ENCODE assay signal across 8 mouse cellular contexts in the genomic region with DNA sequence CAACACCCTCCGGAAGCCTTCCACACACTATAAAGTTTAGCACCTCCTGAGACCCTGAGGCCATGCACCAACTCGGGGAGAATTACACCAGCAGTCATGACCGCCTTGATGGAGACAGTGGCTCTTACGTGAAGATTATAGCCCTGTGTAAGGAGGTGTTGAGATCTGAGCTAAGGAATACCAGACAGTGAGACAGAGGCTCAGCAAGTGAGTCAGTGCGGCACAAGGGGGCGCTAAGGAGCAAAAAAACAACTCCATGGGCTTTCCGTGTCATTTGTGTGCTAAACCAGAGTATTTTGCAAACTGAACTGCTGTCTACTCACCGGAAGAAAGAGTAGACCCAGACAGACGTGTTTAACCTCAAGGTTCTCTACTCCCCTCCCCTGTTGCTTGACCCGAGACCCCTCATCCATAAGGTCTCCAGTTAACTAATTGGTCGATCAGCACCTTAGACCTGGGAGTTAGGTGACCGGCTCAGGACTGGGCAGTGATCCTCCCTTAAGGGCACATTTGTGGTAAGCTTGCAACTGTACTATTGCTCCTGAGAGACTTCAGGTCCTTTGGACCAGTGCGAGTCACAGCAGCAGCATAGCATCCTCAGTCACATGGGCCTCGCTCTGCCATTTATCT. TPM values are rescaled to one million over a fixed set of nuclear protein-coding genes. Genes with fewer than 3 reads are reported as not detected.
DNase-seq lines count a peak whose midpoint lies in the region; ATAC-seq and TF ChIP-seq lines count a peak whose summit lies in the region.

No protein-coding gene starts in this region.

- H3K4me2 ChIP-seq in kidney, embryonic 14.5 days (replicated peaks; ENCODE audit: low read depth, low read length) = no peak overlapping the region

- no peaks in the 10 kb centered on the region for H3K36me3 ChIP-seq in MEL (ENCODE audit: control insufficient read depth in 1 of 2, insufficient read depth in 2 of 2, low read length in 2 of 2)
- H3K36me3 ChIP-seq in kidney, embryonic 14.5 days (ENCODE audit: control insufficient read depth, insufficient read depth, low read length) = no peaks in the 10 kb centered on the region

- H3K9me3 ChIP-seq in MEL (replicated peaks; ENCODE audit: insufficient read depth, low read length) = no peaks in the 10 kb centered on the region
- H3K9me3 ChIP-seq in kidney, embryonic 14.5 days (ENCODE audit: control insufficient read depth, low read length) = no peaks in the 10 kb centered on the region

- TF ChIP-seq EP300 in MEL (IDR thresholded peaks at IDR 0.05; ENCODE audit: low read depth in 1 of 2, low read length in 2 of 2) = no peak

- peak; percentile 69 for ATAC-seq in kidney, embryonic 14.5 days (ENCODE audit: low FRiP score, low TSS enrichment)

- WGBS in kidney, embryonic 14.5 days = 34% methylated on average over 14 of the region's 14 CpGs
- WGBS in lung, adult 2 months = 39% methylated on average over 14 of the region's 14 CpGs

- peak; percentile 85 to 98 (median 90) for TF ChIP-seq CTCF in MEL (IDR thresholded peaks at IDR 0.05 in 2 of 3, conservative IDR thresholded peaks at IDR 0.05 in 1 of 3; ENCODE audit: control insufficient read depth in 1 of 3, insufficient read depth in 1 of 3, low read depth in 2 of 3, low read length in 3 of 3, poor library complexity in 1 of 3, severe bottlenecking in 1 of 3)
- TF ChIP-seq CTCF in gastrocnemius, adult 2 months (IDR thresholded peaks at IDR 0.05) = peak; percentile 93
- peak; percentile 87 for TF ChIP-seq CTCF in lung, adult 2 months (IDR thresholded peaks at IDR 0.05; ENCODE audit: insufficient read depth, low read length)

- H3K27ac ChIP-seq in MEL (ENCODE audit: control insufficient read depth, low read depth, low read length) = no peak overlapping the region
- no peak overlapping the region for H3K27ac ChIP-seq in gastrocnemius, adult 2 months
- H3K27ac ChIP-seq in kidney, embryonic 14.5 days (ENCODE audit: low read depth, low read length) = no peak overlapping the region

- DNase-seq in A20 (ENCODE audit: low read depth, low spot score) (peak; percentile 82), MEL (ENCODE audit: low read depth, low spot score) (peak; percentile 81)
- DNase-seq in cerebellum, adult 9-10 months = peak; percentile 82
- DNase-seq in gastrocnemius, adult 2 months = peak; percentile 80
- DNase-seq in lung, adult 2 months = peak; percentile 72
- DNase-seq in ovary, postnatal 36 days (ENCODE audit: low spot score) = peak; percentile 74
- peak; percentile 75 for DNase-seq in urinary bladder, postnatal 25 days (ENCODE audit: low spot score)

- no peak for TF ChIP-seq POLR2A in MEL (IDR thresholded peaks at IDR 0.05; ENCODE audit: control insufficient read depth in 1 of 2, insufficient read depth in 1 of 2, low read depth in 1 of 2, low read length in 2 of 2, poor library complexity in 1 of 2)
- TF ChIP-seq POLR2A in lung, adult 2 months (IDR thresholded peaks at IDR 0.05; ENCODE audit: borderline replicate concordance, extremely low read depth, low read depth, low read length) = no peak

- no peaks in the 10 kb centered on the region; a peak in 1 of 4 replicates for H3K27me3 ChIP-seq in MEL (ENCODE audit: control insufficient read depth in 1 of 2, insufficient read depth in 2 of 2, low read length in 2 of 2)
- no peaks in the 10 kb centered on the region for H3K27me3 ChIP-seq in kidney, embryonic 14.5 days (ENCODE audit: control insufficient read depth, insufficient read depth, low read length)

- peak; percentile 92 for TF ChIP-seq RAD21 in MEL (IDR thresholded peaks at IDR 0.05; ENCODE audit: low read depth, low read length)

- peak overlapping the region; percentile 3; the same call in 1 of the 2 replicates for H3K9ac ChIP-seq in MEL (ENCODE audit: control insufficient read depth, low read depth, low read length, poor library complexity, severe bottlenecking)
- no peak overlapping the region for H3K9ac ChIP-seq in kidney, embryonic 14.5 days (ENCODE audit: low read depth, low read length)

- no peaks in the 10 kb centered on the region for H3K79me2 ChIP-seq in MEL (ENCODE audit: control insufficient read depth, insufficient read depth, low read length, poor library complexity)

- H3K4me1 ChIP-seq in MEL (ENCODE audit: control insufficient read depth in 1 of 2, insufficient read depth in 2 of 2, low read length in 2 of 2) = no peaks in the 10 kb centered on the region
- H3K4me1 ChIP-seq in kidney, embryonic 14.5 days (ENCODE audit: control insufficient read depth, insufficient read depth, low read length) = 0 out of 2 replicates have a peak, but pooled peaks cover 3% of the 10 kb centered on the region
- H3K4me1 ChIP-seq in lung, adult 2 months (ENCODE audit: control insufficient read depth, insufficient read depth, low read length) = peaks cover 10% of the 10 kb centered on the region

- H3K4me3 ChIP-seq in MEL (ENCODE audit: control insufficient read depth in 1 of 2, insufficient read depth in 1 of 2, low read depth in 2 of 2, low read length in 2 of 2) = no peak overlapping the region
- no peak overlapping the region for H3K4me3 ChIP-seq in gastrocnemius, adult 2 months
- no peak overlapping the region for H3K4me3 ChIP-seq in kidney, embryonic 14.5 days (ENCODE audit: low read length)
- no peak overlapping the region for H3K4me3 ChIP-seq in lung, adult 2 months (replicated peaks; ENCODE audit: extremely low read depth, low read depth, low read length)

- intact Hi-C loops in gastrocnemius, adult 2 months (cut with DNase I) = loop anchor here (1.0 kb wide), 2 partner anchors 111 to 115 kb away; no protein-coding TSS in a partner anchor

TF ChIP-seq in MEL, 35 proteins besides CTCF, POLR2A, EP300 and RAD21:
- TF ChIP-seq ZKSCAN1 (IDR thresholded peaks at IDR 0.05; ENCODE audit: low read depth, low read length) (no peak), TAL1 (IDR thresholded peaks at IDR 0.05; ENCODE audit: low read length) (no peak), SMC3 (IDR thresholded peaks at IDR 0.05; ENCODE audit: low read depth, low read length) (peak; percentile 100), ZNF384 (IDR thresholded peaks at IDR 0.05; ENCODE audit: low read depth, low read length) (0 out of 2 replicates have a peak, but pooled peaks have one; percentile 19), CHD1 (IDR thresholded peaks at IDR 0.05; ENCODE audit: low read depth, low read length) (no peak), ZC3H11A (IDR thresholded peaks at IDR 0.05; ENCODE audit: low read depth, low read length) (peak; percentile 96)
TF ChIP-seq in MEL: peak in this region for 3.

RNA-seq across cellular contexts. Expression of a gene that starts 8.9 kb away (rescaled TPM):
- total RNA-seq in MEL (2012; rRNA removed) = 0.39 and 0.42 TPM in 2 replicates
- 1 to 10 TPM in 1 of 2 experiments, not detected in 1; 2.3 TPM for polyA plus RNA-seq in MEL (2012; ENCODE audit: insufficient read depth in 1 of 2, insufficient read length in 2 of 2, low read depth in 1 of 2, low replicate concordance in 2 of 2, missing spikeins in 1 of 2)
- total RNA-seq in gastrocnemius, adult 2 months (2021) = 1 to 10 TPM; 1.2 to 2.2 TPM
- polyA plus RNA-seq in kidney, embryonic 14.5 days (2014; fragmentation: Nextera tagmentation; extraction: Ambion mirVana) = 16.0 and 17.0 TPM in 2 replicates
- polyA plus RNA-seq in lung, adult 2 months (2012; rRNA removed) = 46.2 and 49.4 TPM in 2 replicates

RNA-seq across cellular contexts. Expression of a gene that starts 20.6 kb away (rescaled TPM):
- 263 and 330 TPM in 2 replicates for total RNA-seq in MEL (2012; rRNA removed)
- 100 to 1,000 TPM in 1 of 2 experiments, not detected in 1; 366 TPM for polyA plus RNA-seq in MEL (2012; ENCODE audit: insufficient read depth in 1 of 2, insufficient read length in 2 of 2, low read depth in 1 of 2, low replicate concordance in 2 of 2, missing spikeins in 1 of 2)
- total RNA-seq in gastrocnemius, adult 2 months (2021) = 10 to 100 TPM; 27.8 to 31.3 TPM
- 152 and 171 TPM in 2 replicates for polyA plus RNA-seq in kidney, embryonic 14.5 days (2014; fragmentation: Nextera tagmentation; extraction: Ambion mirVana)
- polyA plus RNA-seq in lung, adult 2 months (2012; rRNA removed) = 22.6 and 24.2 TPM in 2 replicates
